Mouse (Mus musculus): Measurements from ENCODE around the gene Gm6882.
"Not testable (repeated sequence)": the region's sequence is repeated elsewhere in the genome, so short reads cannot be mapped to it uniquely, and the experiment has no call there.

Gene Gm6882

GRCm38 (mm10) chr7:21432645-21433044, at the start of gene Gm6882:
Gene Gm6882, minus strand, starts transcription at chr7:21432745.
- not testable (repeated sequence) for DNase-seq (ENCODE audit: low spot score)

Measured in layer of hippocampus, adult 11-12 months (tissue).